Mouse (Mus musculus): ENCODE data around the gene Nol8.

Nol8 gene

GRCm38 (mm10) chr13:49684266-49684665, 31.4 kb downstream of the Nol8 start:
- no peak for DNase-seq (ENCODE audit: low read depth, low spot score)

DNA sequence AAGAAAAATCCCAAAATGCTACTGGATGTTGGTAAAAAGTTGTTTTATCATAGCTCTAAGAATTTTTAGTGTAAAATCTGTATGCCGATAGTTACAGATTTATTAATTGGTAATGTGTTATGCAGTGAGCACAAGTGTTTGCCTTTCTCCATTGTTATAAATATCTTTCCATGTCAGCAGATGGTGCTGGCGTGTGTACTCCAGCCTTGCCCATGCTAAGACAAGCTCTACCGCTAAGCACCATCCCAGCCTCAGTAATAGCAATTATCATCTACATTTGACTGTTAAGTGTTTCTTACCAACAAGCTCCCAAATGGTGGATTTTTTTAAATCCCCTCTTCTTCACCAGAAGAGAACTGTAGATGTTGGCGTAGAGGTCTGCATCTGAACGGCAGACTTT, 38.2 kb downstream of the Nol8 start:
- DNase-seq (ENCODE audit: low read depth, low spot score), result no peak

GRCm38 (mm10) chr13:49703216-49703779, 50.4 kb downstream of the Nol8 start:
- no peak for DNase-seq (ENCODE audit: low read depth, low spot score)

GRCm38 (mm10) chr13:49706032-49706690, 53.3 kb downstream of the Nol8 start:
- DNase-seq (ENCODE audit: low read depth, low spot score), result no peak

- no peak for DNase-seq (ENCODE audit: low read depth, low spot score)
Observed at GRCm38 (mm10) chr13:49708311-49708710, 55.4 kb downstream of the Nol8 start.

DNA sequence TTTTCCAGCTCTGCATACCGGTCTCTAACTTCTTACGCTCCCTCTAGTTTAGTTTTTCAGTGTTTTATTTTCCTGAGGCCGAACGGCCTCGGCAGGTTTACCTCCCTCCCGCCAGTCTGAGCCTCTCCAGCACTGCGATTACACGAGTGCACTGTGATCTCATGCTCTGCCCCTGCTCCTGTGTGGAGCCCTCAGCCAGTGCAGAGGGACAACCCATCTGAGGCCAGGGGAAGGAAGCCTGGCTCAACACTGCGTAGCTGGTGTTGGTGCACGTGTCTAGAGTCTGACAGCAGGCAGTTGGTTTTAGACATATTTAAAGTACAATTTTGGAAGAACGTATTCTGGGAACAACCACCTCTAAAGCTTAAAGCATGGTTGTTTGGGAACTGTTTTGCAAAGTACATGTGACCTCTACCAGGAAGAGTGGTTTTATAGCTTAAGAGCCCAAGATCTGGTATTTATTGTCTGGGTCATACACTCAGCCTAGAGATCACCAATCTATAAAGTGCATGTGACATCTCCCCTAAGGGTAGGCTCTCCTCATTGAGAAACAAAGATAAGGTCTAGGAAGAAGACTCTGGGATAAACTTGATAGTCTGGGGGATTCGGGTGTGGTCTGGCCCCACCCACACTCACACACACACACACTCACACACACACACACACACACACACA, 59.3 kb downstream of the Nol8 start:
- no peak for DNase-seq (ENCODE audit: low read depth, low spot score)

GRCm38 (mm10) chr13:49719310-49719709, 66.4 kb downstream of the Nol8 start:
- no peak for DNase-seq (ENCODE audit: low read depth, low spot score)

Data from CD4-positive, CD25-positive, alpha-beta regulatory T cell, adult 2 months (primary cell).